Mouse (Mus musculus) midbrain, postnatal 0 days (tissue): ENCODE results near the gene Malrd1. TPM values are rescaled to one million over a fixed set of nuclear protein-coding genes. Genes with fewer than 3 reads are reported as not detected.

Source experiments
- ATAC-seq: fragments of 200-750 bp; cut with Nextera tagmentation; 2 replicates; pipeline ENCODE4 v1.8.0; 2017; ENCODE audit warnings: moderate number of reproducible peaks, mild to moderate bottlenecking, moderate TSS enrichment, moderate library complexity; ENCODE audit not compliant: low FRiP score
- DNase-seq: peaks from one replicate; pipeline ENCODE4 v3.0.0-alpha.2; 2015; ENCODE audit warnings: low spot score
- H3K27ac ChIP-seq: fragments of 300-500 bp; sonication (generic); 2 replicates; pipeline ENCODE4 v1.5.1; 2014; ENCODE audit warnings: low read depth, mild to moderate bottlenecking, low read length, mixed read lengths
- H3K27me3 ChIP-seq: fragments of 300-500 bp; sonication (generic); 2 replicates; pipeline ENCODE4 v1.6.1; 2014; ENCODE audit warnings: low read length, control low read depth, mixed read lengths; ENCODE audit not compliant: insufficient read depth
- H3K36me3 ChIP-seq: fragments of 300-500 bp; sonication (generic); 2 replicates; pipeline ENCODE4 v1.6.1; 2014; ENCODE audit warnings: low read length, control low read depth, mixed read lengths; ENCODE audit not compliant: insufficient read depth
- H3K4me1 ChIP-seq: fragments of 300-500 bp; sonication (generic); 2 replicates; pipeline ENCODE4 v1.6.1; 2014; ENCODE audit warnings: mild to moderate bottlenecking, control low read depth, antibody characterized with exemption, low read length, mixed read lengths; ENCODE audit not compliant: insufficient read depth
- H3K4me2 ChIP-seq: fragments of 300-500 bp; sonication (generic); 2 replicates; pipeline ENCODE4 v1.6.1; 2014; ENCODE audit warnings: low read depth, mild to moderate bottlenecking, low read length, mixed read lengths; ENCODE audit not compliant: poor library complexity, severe bottlenecking
- H3K4me3 ChIP-seq: fragments of 300-500 bp; sonication (generic); 2 replicates; pipeline ENCODE4 v1.5.1; 2014; ENCODE audit warnings: low read depth, mild to moderate bottlenecking, low read length, moderate library complexity
- H3K9ac ChIP-seq: fragments of 300-500 bp; sonication (generic); replicated peaks from 2 replicates; pipeline ENCODE4 v1.6.1; 2014; ENCODE audit warnings: mild to moderate bottlenecking, low read length, moderate library complexity, mixed read lengths; ENCODE audit not compliant: poor library complexity, severe bottlenecking
- H3K9me3 ChIP-seq: fragments of 300-500 bp; sonication (generic); 2 replicates; pipeline ENCODE4 v1.6.1; 2016; ENCODE audit warnings: low read length, control low read depth
- CTCF ChIP-seq: IDR thresholded peaks from 2 replicates; pipeline ENCODE4 v1.5.1; 2016; ENCODE audit warnings: antibody characterized with exemption, mild to moderate bottlenecking
- WGBS: fragments of 180-500 bp; shearing (Covaris S2); extraction: QIAGEN DNeasy Blood & Tissue Kit; methylation state at CpG from one replicate; pipeline ENCODE4 v1.1.7; 2014; 5-methylcytosine and 5-hydroxymethylcytosine counted together
- polyA plus RNA-seq: library from polyadenylated mRNA; unstranded; fragments of >200 nt; fragmentation: Nextera tagmentation; extraction: Ambion mirVana; gene quantifications from 2 replicates; pipeline ENCODE4 v1.2.1, GENCODE M21; 2015
- total RNA-seq: library from RNA; depleted of rRNA; stranded (reverse); fragments of >200 nt; gene quantifications from 2 replicates; pipeline ENCODE4 v1.2.3, GENCODE M21; 2014

Malrd1 gene
- total and polyA plus RNA-seq, 2 experiments from 2014 or later = 0.05 to 0.11 TPM

DNA sequence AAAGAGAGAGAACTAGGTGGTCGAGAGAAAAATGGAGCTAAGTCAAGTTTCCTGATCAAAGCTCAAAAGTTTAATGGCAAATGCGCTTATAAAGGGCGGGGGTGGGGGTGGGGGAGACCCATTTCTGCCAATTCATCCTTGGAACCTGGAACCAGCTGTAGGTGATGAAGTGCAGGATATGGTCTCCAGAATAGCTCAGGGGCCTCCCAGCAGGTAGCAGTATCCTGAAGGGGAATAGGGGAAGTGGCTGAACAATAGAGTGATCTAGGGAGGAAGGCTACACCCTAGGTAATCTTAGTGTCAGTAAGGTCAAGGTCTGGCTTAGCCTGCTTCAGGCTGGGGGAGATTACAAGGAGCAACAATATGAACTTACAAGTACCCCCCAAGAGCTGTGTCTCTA, 506.5 kb downstream of the Malrd1 start:
- TF ChIP-seq CTCF = no peak
- H3K4me2 ChIP-seq = no peak overlapping the region
- ATAC-seq = no peak
- no peaks in the 10 kb centered on the region for H3K36me3 ChIP-seq
- no peaks in the 10 kb centered on the region for H3K27me3 ChIP-seq
- WGBS = 63% methylated on average over 3 of the region's 3 CpGs
- H3K9me3 ChIP-seq = no peaks in the 10 kb centered on the region
- H3K9ac ChIP-seq = no peak overlapping the region
- H3K27ac ChIP-seq = no peak overlapping the region
- H3K4me1 ChIP-seq = no peaks in the 10 kb centered on the region
- no peak for DNase-seq
- no peak overlapping the region for H3K4me3 ChIP-seq

- no peak for TF ChIP-seq CTCF
- Histone ChIP-seq H3K27me3 (no peaks in the 10 kb centered on the region), H3K36me3 (no peaks in the 10 kb centered on the region), H3K4me3 (no peak overlapping the region), H3K4me2 (no peak overlapping the region), H3K9ac (no peak overlapping the region), H3K9me3 (no peaks in the 10 kb centered on the region), H3K4me1 (no peaks in the 10 kb centered on the region), H3K27ac (no peak overlapping the region)
- ATAC-seq = no peak
- 53% methylated on average over 3 of the region's 3 CpGs for WGBS
- no peak for DNase-seq
Observed at GRCm38 (mm10) chr2:16110696-16111095, 584.4 kb downstream of the Malrd1 start.

- 84% methylated on average over 2 of the region's 2 CpGs for WGBS
- Histone ChIP-seq H3K4me1 (no peaks in the 10 kb centered on the region), H3K27me3 (no peaks in the 10 kb centered on the region), H3K36me3 (no peaks in the 10 kb centered on the region), H3K9me3 (no peaks in the 10 kb centered on the region), H3K4me3 (no peak overlapping the region), H3K27ac (no peak overlapping the region), H3K9ac (no peak overlapping the region), H3K4me2 (no peak overlapping the region)
- DNase-seq (no peak), ATAC-seq (no peak)
- no peak for TF ChIP-seq CTCF
Observed at GRCm38 (mm10) chr2:16113333-16113732, 587.1 kb downstream of the Malrd1 start.

- Histone ChIP-seq H3K27me3 (no peaks in the 10 kb centered on the region), H3K4me2 (no peak overlapping the region), H3K4me1 (no peaks in the 10 kb centered on the region), H3K36me3 (no peaks in the 10 kb centered on the region), H3K27ac (no peak overlapping the region), H3K9ac (no peak overlapping the region), H3K9me3 (no peaks in the 10 kb centered on the region), H3K4me3 (no peak overlapping the region)
- WGBS = 75% methylated on average over 1 of the region's 1 CpGs
- DNase-seq (no peak), ATAC-seq (no peak)
- no peak for TF ChIP-seq CTCF
Observed at GRCm38 (mm10) chr2:16147999-16148398, 621.7 kb downstream of the Malrd1 start.

DNA sequence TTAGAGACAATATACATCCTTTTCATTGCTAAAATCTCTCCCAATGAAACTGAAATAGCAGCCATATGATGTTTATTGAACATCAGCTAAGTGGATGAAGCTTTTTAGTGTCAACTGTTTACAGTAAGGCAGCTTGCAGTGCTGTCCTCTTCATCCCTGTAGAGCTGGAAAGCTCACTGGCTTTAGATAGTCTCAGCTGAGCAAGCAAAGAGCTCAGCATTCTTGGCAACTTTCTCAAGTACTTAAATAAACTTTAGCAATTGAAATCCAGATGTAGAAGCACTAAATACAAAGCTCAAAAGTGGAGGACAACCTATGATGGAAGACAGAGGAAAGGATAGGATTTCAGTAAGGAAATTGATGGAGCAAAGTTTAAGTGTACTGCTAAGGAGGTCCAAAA, 626.3 kb downstream of the Malrd1 start:
- ATAC-seq = no peak
- Histone ChIP-seq H3K27me3 (no peaks in the 10 kb centered on the region), H3K4me3 (no peak overlapping the region), H3K4me2 (no peak overlapping the region), H3K27ac (no peak overlapping the region), H3K4me1 (no peaks in the 10 kb centered on the region), H3K36me3 (no peaks in the 10 kb centered on the region), H3K9me3 (no peaks in the 10 kb centered on the region), H3K9ac (no peak overlapping the region)
- TF ChIP-seq CTCF = no peak
- no peak for DNase-seq

DNA sequence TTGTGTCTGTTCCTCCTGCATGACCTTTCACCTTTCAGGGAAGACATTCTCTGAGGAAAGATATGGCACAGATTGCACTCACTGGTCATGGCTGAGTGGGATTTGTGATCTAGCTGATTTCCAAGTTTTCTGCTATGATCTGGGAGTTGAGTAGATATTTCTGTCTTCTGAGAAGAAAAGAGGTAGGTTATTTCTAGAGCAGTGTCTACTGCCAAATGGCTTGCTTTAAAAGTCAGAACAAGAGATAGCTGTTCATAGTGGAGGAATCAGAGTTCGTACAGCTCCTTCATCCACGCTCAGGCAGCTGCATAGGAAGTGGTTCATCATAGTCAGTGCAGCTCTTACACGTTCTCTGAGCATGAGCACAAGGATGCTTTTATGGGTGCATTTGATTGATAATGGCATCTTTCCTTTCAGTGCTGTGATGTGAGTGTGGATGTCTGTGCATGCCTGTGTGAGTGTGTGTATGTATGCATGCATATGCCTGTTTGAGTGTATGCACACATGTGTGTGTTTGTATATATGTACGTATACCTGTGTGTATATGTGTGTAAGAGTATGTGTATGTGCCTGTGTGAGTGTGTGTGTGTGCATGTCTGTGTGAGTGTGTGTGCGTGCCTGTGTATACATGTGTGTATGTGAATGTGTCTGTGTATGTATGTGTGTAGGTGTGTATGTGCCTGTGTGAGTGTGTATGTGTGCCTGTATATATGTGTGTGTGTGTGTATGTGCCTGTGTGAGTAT, 637.1 kb downstream of the Malrd1 start:
- no peaks in the 10 kb centered on the region for H3K4me1 ChIP-seq
- 88% methylated on average over 5 of the region's 5 CpGs for WGBS
- no peak for TF ChIP-seq CTCF
- H3K9ac ChIP-seq = no peak overlapping the region
- ATAC-seq (no peak), DNase-seq (no peak)
- H3K36me3 ChIP-seq = no peaks in the 10 kb centered on the region
- no peaks in the 10 kb centered on the region for H3K27me3 ChIP-seq
- no peak overlapping the region for H3K27ac ChIP-seq
- H3K4me2 ChIP-seq = no peak overlapping the region
- H3K4me3 ChIP-seq = no peak overlapping the region
- H3K9me3 ChIP-seq = no peaks in the 10 kb centered on the region
